8 mouse cellular contexts compared by ENCODE assay signal in the genomic region with DNA sequence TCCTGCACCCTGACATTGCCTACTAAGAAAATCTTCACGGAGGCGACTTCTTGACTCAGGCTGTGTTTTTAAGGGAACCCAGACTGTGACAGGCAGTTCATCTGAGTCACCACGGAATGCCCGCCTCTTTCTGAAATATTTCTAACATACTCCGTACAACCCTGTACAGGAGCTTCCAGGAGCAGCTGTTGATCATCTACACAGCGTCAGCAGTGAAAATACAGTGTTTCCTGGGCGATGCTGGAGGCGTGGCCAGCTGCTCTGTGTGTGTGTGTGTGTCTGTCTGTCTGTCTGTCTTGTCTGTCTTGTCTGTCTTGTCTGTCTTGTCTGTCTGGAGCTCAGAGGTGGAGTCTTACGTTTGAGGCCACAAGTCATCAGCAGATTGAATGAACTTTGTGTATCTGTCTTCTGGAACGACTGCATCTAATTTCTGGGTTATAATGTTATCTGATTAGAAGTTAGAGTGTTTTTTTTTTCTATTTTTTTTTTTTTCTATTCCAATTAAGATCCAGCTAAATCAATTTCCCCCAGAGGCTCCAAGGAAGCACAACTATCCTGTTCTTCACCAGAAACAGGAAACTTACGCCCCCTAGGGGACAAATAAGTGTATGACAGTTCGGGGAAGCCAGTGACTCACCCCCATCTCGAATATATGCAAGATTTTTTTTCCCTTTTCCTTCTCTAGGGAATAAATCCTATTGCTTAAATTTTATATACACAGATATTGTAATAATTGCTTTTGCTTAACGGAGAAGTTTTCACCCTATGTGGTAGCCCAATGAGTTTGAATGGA. TPM values are rescaled to one million over a fixed set of nuclear protein-coding genes. Genes with fewer than 3 reads are reported as not detected.
DNase-seq lines count a peak whose midpoint lies in the region; ATAC-seq and TF ChIP-seq lines count a peak whose summit lies in the region.

No protein-coding gene starts in this region.

- no peak for TF ChIP-seq EP300 in MEL (IDR thresholded peaks at IDR 0.05; ENCODE audit: low read depth in 1 of 2, low read length in 2 of 2)

- no peak overlapping the region for H3K4me3 ChIP-seq in MEL (ENCODE audit: control insufficient read depth in 1 of 2, insufficient read depth in 1 of 2, low read depth in 2 of 2, low read length in 2 of 2)
- H3K4me3 ChIP-seq in bone marrow macrophage, adult 2 months (ENCODE audit: insufficient read depth, low read length): peak overlapping the region; percentile 48
- H3K4me3 ChIP-seq in heart, embryonic 16.5 days (ENCODE audit: low read length): no peak overlapping the region
- no peak overlapping the region for H3K4me3 ChIP-seq in lung, embryonic 16.5 days (ENCODE audit: low read length)
- H3K4me3 ChIP-seq in small intestine, adult 2 months (ENCODE audit: low read depth, low read length): peak overlapping the region; percentile 22

- no peaks in the 10 kb centered on the region for H3K9me3 ChIP-seq in MEL (replicated peaks; ENCODE audit: insufficient read depth, low read length)
- no peaks in the 10 kb centered on the region for H3K9me3 ChIP-seq in heart, embryonic 16.5 days (replicated peaks; ENCODE audit: control insufficient read depth, low read length)
- H3K9me3 ChIP-seq in lung, embryonic 16.5 days (ENCODE audit: control insufficient read depth, low read length): no peaks in the 10 kb centered on the region

- H3K36me3 ChIP-seq in MEL (ENCODE audit: control insufficient read depth in 1 of 2, insufficient read depth in 2 of 2, low read length in 2 of 2): no peaks in the 10 kb centered on the region
- no peaks in the 10 kb centered on the region for H3K36me3 ChIP-seq in heart, embryonic 16.5 days (ENCODE audit: control insufficient read depth, insufficient read depth)
- no peaks in the 10 kb centered on the region for H3K36me3 ChIP-seq in lung, embryonic 16.5 days (ENCODE audit: control insufficient read depth, insufficient read depth, low read length)
- no peaks in the 10 kb centered on the region for H3K36me3 ChIP-seq in small intestine, adult 2 months (ENCODE audit: control insufficient read depth, insufficient read depth, low read length)

- 40% methylated on average over 14 of the region's 14 CpGs for WGBS in heart, embryonic 16.5 days
- 36% methylated on average over 14 of the region's 14 CpGs for WGBS in lung, embryonic 16.5 days
- 18% methylated on average over 14 of the region's 14 CpGs for WGBS in small intestine, adult 2 months

- intact Hi-C loops in left cerebral cortex, postnatal 4 days (cut with DNase I): loop anchor here (5.0 kb wide), 2 partner anchors 36 to 116 kb away; a partner anchor contains a TSS

- H3K9ac ChIP-seq in MEL (ENCODE audit: control insufficient read depth, low read depth, low read length, poor library complexity, severe bottlenecking): no peak overlapping the region
- H3K9ac ChIP-seq in heart, embryonic 16.5 days (ENCODE audit: low read length): no peak overlapping the region
- no peak overlapping the region for H3K9ac ChIP-seq in lung, embryonic 16.5 days (ENCODE audit: low read length)

- H3K27me3 ChIP-seq in MEL (ENCODE audit: control insufficient read depth in 1 of 2, insufficient read depth in 2 of 2, low read length in 2 of 2): peaks cover 2 to 6% of the 10 kb centered on the region in 2 experiments
- H3K27me3 ChIP-seq in heart, embryonic 16.5 days (ENCODE audit: control insufficient read depth, insufficient read depth, low read length): 0 out of 2 replicates have a peak, but pooled peaks cover 2% of the 10 kb centered on the region
- H3K27me3 ChIP-seq in lung, embryonic 16.5 days (ENCODE audit: control insufficient read depth, insufficient read depth, low read depth, low read length): no peaks in the 10 kb centered on the region
- H3K27me3 ChIP-seq in small intestine, adult 2 months (ENCODE audit: control insufficient read depth, insufficient read depth, low read length): no peaks in the 10 kb centered on the region

- no peak for TF ChIP-seq POLR2A in MEL (IDR thresholded peaks at IDR 0.05; ENCODE audit: control insufficient read depth in 1 of 2, insufficient read depth in 1 of 2, low read depth in 1 of 2, low read length in 2 of 2, poor library complexity in 1 of 2)
- TF ChIP-seq POLR2A in bone marrow macrophage, adult 2 months (IDR thresholded peaks at IDR 0.05; ENCODE audit: borderline replicate concordance, low read depth, low read length): no peak
- TF ChIP-seq POLR2A in small intestine, adult 2 months (IDR thresholded peaks at IDR 0.05; ENCODE audit: low read depth, low read length): no peak

- peaks cover 0 to 4% of the 10 kb centered on the region in 2 experiments; a peak in 1 of 4 replicates for H3K4me1 ChIP-seq in MEL (ENCODE audit: control insufficient read depth in 1 of 2, insufficient read depth in 2 of 2, low read length in 2 of 2)
- H3K4me1 ChIP-seq in bone marrow macrophage, adult 2 months (ENCODE audit: control insufficient read depth, insufficient read depth, low read length): peaks cover 16% of the 10 kb centered on the region
- no peaks in the 10 kb centered on the region; the same call in 1 of the 2 replicates for H3K4me1 ChIP-seq in heart, embryonic 16.5 days (ENCODE audit: control insufficient read depth, insufficient read depth, low read length)
- H3K4me1 ChIP-seq in lung, embryonic 16.5 days (replicated peaks; ENCODE audit: control insufficient read depth, insufficient read depth, low read length): no peaks in the 10 kb centered on the region
- H3K4me1 ChIP-seq in small intestine, adult 2 months (ENCODE audit: control insufficient read depth, insufficient read depth, insufficient read length, low read length): peaks cover 2% of the 10 kb centered on the region; the same call in 1 of the 2 replicates

- no peaks in the 10 kb centered on the region for H3K79me2 ChIP-seq in MEL (ENCODE audit: control insufficient read depth, insufficient read depth, low read length, poor library complexity)

- DNase-seq in left cerebral cortex, adult 11 months (ENCODE audit: low spot score): peak; percentile 52
- no peak for DNase-seq in left cerebral cortex, postnatal 4 days
- DNase-seq in MEL (ENCODE audit: low read depth, low spot score): peak; percentile 55
- DNase-seq in spleen, adult 18-20 months: no peak

- peak overlapping the region; percentile 23; the same call in 1 of the 2 replicates for H3K4me2 ChIP-seq in heart, embryonic 16.5 days (ENCODE audit: low read depth, low read length)
- no peak overlapping the region for H3K4me2 ChIP-seq in lung, embryonic 16.5 days (ENCODE audit: low read depth, low read length)

- TF ChIP-seq RAD21 in MEL (IDR thresholded peaks at IDR 0.05; ENCODE audit: low read depth, low read length): peak; percentile 58

- H3K27ac ChIP-seq in MEL (ENCODE audit: control insufficient read depth, low read depth, low read length): no peak overlapping the region
- peak overlapping the region; percentile 22 for H3K27ac ChIP-seq in bone marrow macrophage, adult 2 months (ENCODE audit: insufficient read depth, low read depth, low read length)
- H3K27ac ChIP-seq in heart, embryonic 16.5 days (ENCODE audit: low read length): no peak overlapping the region
- H3K27ac ChIP-seq in lung, embryonic 16.5 days (ENCODE audit: low read length): no peak overlapping the region
- H3K27ac ChIP-seq in small intestine, adult 2 months (ENCODE audit: insufficient read depth, low read depth, low read length): peak overlapping the region; percentile 39

- peak; percentile 36 to 74 (median 67) for TF ChIP-seq CTCF in MEL (IDR thresholded peaks at IDR 0.05 in 2 of 3, conservative IDR thresholded peaks at IDR 0.05 in 1 of 3; ENCODE audit: control insufficient read depth in 1 of 3, insufficient read depth in 1 of 3, low read depth in 2 of 3, low read length in 3 of 3, poor library complexity in 1 of 3, severe bottlenecking in 1 of 3)
- TF ChIP-seq CTCF in bone marrow macrophage, adult 2 months (IDR thresholded peaks at IDR 0.05; ENCODE audit: low read depth, low read length): no peak
- peak; percentile 29; the same call in 1 of the 2 replicates for TF ChIP-seq CTCF in small intestine, adult 2 months (IDR thresholded peaks at IDR 0.05; ENCODE audit: extremely low read depth, insufficient read length, insufficient replicate concordance, low read depth, low read length)

- ATAC-seq in heart, embryonic 16.5 days (replicated peaks; ENCODE audit: extremely low read depth, insufficient read depth, low FRiP score): no peak
- 0 out of 2 replicates have a peak, but pooled peaks have one; percentile 23 for ATAC-seq in lung, embryonic 16.5 days (ENCODE audit: low read depth)

TF ChIP-seq in MEL, 35 proteins besides CTCF, POLR2A, EP300 and RAD21 (continues in another document):
- TF ChIP-seq POLR2AphosphoS5 (IDR thresholded peaks at IDR 0.05; ENCODE audit: borderline replicate concordance, low read depth, low read length) (no peak), MAX (IDR thresholded peaks at IDR 0.05; ENCODE audit: low read length) (no peak), MAZ (IDR thresholded peaks at IDR 0.05; ENCODE audit: low read depth, low read length) (no peak), ZNF384 (IDR thresholded peaks at IDR 0.05; ENCODE audit: low read depth, low read length) (0 out of 2 replicates have a peak, but pooled peaks have one; percentile 21), BHLHE40 (IDR thresholded peaks at IDR 0.05; ENCODE audit: borderline replicate concordance, low read depth, low read length) (no peak), GABPA (IDR thresholded peaks at IDR 0.05; ENCODE audit: low read depth, low read length) (no peak), KAT2A (conservative IDR thresholded peaks at IDR 0.05; ENCODE audit: low read depth, low read length) (no peak), MYC (IDR thresholded peaks at IDR 0.05; ENCODE audit: low read depth, low read length) (no peak), NRF1 (IDR thresholded peaks at IDR 0.05; ENCODE audit: insufficient read depth, low read depth, low read length, poor library complexity, severe bottlenecking) (no peak), USF1 (IDR thresholded peaks at IDR 0.05; ENCODE audit: low read depth, low read length) (no peak), USF2 (IDR thresholded peaks at IDR 0.05; ENCODE audit: borderline replicate concordance in 1 of 2, insufficient read depth in 1 of 2, low read depth in 1 of 2, low read length in 2 of 2) (no peak), TCF12 (IDR thresholded peaks at IDR 0.05; ENCODE audit: low read depth, low read length) (no peak), ZKSCAN1 (IDR thresholded peaks at IDR 0.05; ENCODE audit: low read depth, low read length) (no peak), RCOR1 (IDR thresholded peaks at IDR 0.05; ENCODE audit: low read depth, low read length) (no peak)

RNA-seq across cellular contexts. Expression of a gene that starts 47.1 kb away (rescaled TPM):
- total RNA-seq in left cerebral cortex, postnatal 4 days (2021): not detected
- not detected in 2 replicates for total RNA-seq in MEL (2012; rRNA removed)
- polyA plus RNA-seq in MEL (2012; ENCODE audit: insufficient read depth in 1 of 2, insufficient read length in 2 of 2, low read depth in 1 of 2, low replicate concordance in 2 of 2, missing spikeins in 1 of 2): not detected
- polyA plus RNA-seq in bone marrow macrophage, adult 2 months (2012; ENCODE audit: insufficient read depth, insufficient read length, missing spikeins): not detected in 2 replicates
- polyA plus RNA-seq in heart, embryonic 16.5 days (2015; fragmentation: Nextera tagmentation; extraction: Ambion mirVana): 0.07 TPM in 1 of 2 replicates, not detected in the other
- not detected in 2 replicates for polyA plus RNA-seq in lung, embryonic 16.5 days (2015; fragmentation: Nextera tagmentation; extraction: Ambion mirVana)
- polyA plus RNA-seq in small intestine, adult 2 months (2012; rRNA removed): 2.5 and 4.1 TPM in 2 replicates

Comparison
In these comparisons a context has a peak if more than half of its experiments do, and no peak if none do; other contexts are left out.
1. DNase-seq: peak in left cerebral cortex, adult 11 months (single experiment) and MEL (single experiment); none in left cerebral cortex, postnatal 4 days (single experiment) and spleen, adult 18-20 months (0 of 2).
2. H3K27ac ChIP-seq: peak in bone marrow macrophage, adult 2 months (single experiment) and small intestine, adult 2 months (single experiment); none in MEL (single experiment), heart, embryonic 16.5 days (single experiment) and lung, embryonic 16.5 days (single experiment).
3. H3K4me3 ChIP-seq: peak in bone marrow macrophage, adult 2 months (single experiment) and small intestine, adult 2 months (single experiment); none in MEL (0 of 2), heart, embryonic 16.5 days (single experiment) and lung, embryonic 16.5 days (single experiment).